Mouse (Mus musculus) ES-Bruce4 (cell line): ENCODE measurements around the gene Rom1.

ENCODE experiments used
- CTCF ChIP-seq: IDR thresholded peaks from one replicate; pipeline ENCODE4 v1.8.1; 2011; ENCODE audit warnings: low read depth, low read length
- POLR2A ChIP-seq: IDR thresholded peaks from one replicate; pipeline ENCODE4 v1.8.1; 2011; ENCODE audit warnings: low read length; ENCODE audit not compliant: insufficient read depth

GRCm38 (mm10) chr19:8881034-8881392 lies 48.1 kb downstream of the Rom1 start:
- TF ChIP-seq POLR2A (no peak), CTCF (no peak)
